Mouse (Mus musculus): ENCODE measurements at regions not wholly inside any gene's neighbourhood (a gene's known extent, or its start where the extent isn't known, plus 50 kb on each side); places are given as distances from the start of the nearest gene placed in this dataset.

GRCm38 (mm10) chr2:173456924-173457623 lies 65.3 kb upstream of the 1700021F07Rik start:
- DNase-seq: no peak

DNA sequence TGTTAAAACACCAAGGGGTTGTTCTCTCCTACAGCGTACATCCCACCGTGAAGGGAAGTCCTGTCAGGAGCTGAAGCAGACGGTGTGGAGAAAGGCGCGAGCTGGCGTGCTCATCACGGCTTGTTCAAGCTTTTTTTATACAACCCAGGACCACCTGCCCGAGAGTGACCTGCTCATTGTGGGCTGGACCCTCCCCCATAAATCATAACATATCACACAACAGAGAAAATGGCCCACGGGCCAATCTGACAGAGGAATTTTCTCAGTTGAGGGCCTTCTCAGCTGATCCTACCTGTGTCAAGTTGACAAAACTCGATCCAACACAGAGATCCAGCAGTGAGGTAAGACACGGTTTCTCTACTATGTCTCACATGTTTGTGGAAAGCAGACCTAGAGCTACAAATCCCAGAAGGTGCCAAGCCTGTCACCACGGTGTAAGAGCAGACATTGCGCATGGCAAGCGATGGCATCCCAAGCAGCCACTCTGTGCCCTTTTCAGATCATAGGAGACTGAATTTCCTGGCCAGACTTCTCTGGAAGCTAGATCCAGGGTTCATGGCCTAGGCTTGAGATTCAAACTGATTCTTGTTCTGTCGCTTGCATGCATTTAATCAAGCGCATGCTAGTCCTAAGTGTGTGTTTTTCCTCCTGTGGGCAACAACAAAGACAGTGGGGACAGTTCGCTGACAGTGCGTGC lies 64.6 kb upstream of the 1700021F07Rik start:
- no peak for DNase-seq

GRCm38 (mm10) chr2:173458861-173459260 lies 63.5 kb upstream of the 1700021F07Rik start:
- DNase-seq: no peak

DNA sequence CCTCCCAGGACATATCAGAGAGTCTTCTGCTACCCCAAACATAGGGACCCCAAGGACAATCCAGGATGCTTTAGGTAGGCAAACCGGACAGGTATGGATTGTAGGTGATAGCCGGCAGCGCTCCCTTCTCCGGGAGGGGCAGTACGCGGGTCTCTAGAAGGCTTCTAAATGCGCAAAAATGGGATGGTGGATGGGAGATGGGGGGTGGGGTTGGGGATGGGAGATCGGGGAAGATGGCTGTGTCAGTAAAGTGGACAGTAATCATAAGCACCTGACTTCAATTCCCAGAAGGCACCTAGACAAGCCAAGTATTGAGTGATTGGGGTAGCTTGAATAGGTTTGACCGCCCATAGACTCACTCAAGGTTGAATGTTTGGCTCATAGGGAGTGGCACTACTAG lies 59.1 kb upstream of the 1700021F07Rik start:
- no peak for DNase-seq

GRCm38 (mm10) chr2:173464562-173464961 lies 57.8 kb upstream of the 1700021F07Rik start:
- no peak for DNase-seq

- no peak for DNase-seq
These were observed 57.3 kb upstream of the 1700021F07Rik start for GRCm38 (mm10) chr2:173465006-173465620.

- DNase-seq: no peak
These were observed 54.2 kb upstream of the 1700021F07Rik start for GRCm38 (mm10) chr2:173468136-173468535.

DNA sequence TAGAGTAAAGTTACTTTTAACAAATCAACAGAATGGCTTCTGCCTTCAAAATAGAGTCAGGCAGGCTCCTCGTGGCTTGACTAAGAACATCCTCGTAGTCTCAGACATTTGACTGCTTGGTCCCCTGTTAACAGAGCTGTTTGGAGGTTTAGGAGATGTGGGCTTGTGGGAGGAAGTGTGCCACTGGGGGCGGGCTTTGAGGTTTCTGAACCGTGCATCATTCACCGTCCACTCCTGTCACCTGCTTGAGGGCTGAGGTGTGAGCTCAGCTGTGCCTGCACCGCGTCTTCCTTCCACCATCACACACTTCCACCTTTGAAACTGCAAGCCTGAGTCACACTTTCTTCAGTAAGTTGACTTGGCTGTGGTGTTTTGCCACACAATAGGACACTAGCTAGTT lies 52.6 kb upstream of the 1700021F07Rik start:
- no peak for DNase-seq

All from cerebellum, adult 9-10 months (tissue).